Mouse (Mus musculus) hindbrain, postnatal 0 days (tissue): ENCODE data around the gene Xylt2. TPM values are rescaled to one million over a fixed set of nuclear protein-coding genes. Genes with fewer than 3 reads are reported as not detected.
A peak's percentile ranks its signal among the peaks of the same experiment; 100 is the strongest.
"Not testable (repeated sequence)": the region's sequence is repeated elsewhere in the genome, so short reads cannot be mapped to it uniquely, and the experiment has no call there.

Experiments used
- ATAC-seq: fragments of 200-750 bp; cut with Nextera tagmentation; 2 replicates; pipeline ENCODE4 v1.8.0; 2017; ENCODE audit warnings: mild to moderate bottlenecking, moderate TSS enrichment, moderate library complexity
- DNase-seq: peaks from one replicate; pipeline ENCODE4 v3.0.0-alpha.2; 2015; ENCODE audit warnings: low spot score
- H3K27ac ChIP-seq: fragments of 300-500 bp; sonication (generic); 2 replicates; pipeline ENCODE4 v1.5.1; 2014; ENCODE audit warnings: mild to moderate bottlenecking
- H3K27me3 ChIP-seq: fragments of 300-500 bp; sonication (generic); 2 replicates; pipeline ENCODE4 v1.6.1; 2014; ENCODE audit warnings: low read length, mixed read lengths; ENCODE audit not compliant: insufficient read depth
- H3K36me3 ChIP-seq: fragments of 300-500 bp; sonication (generic); 2 replicates; pipeline ENCODE4 v1.6.1; 2014; ENCODE audit warnings: low read length, mixed read lengths; ENCODE audit not compliant: insufficient read depth
- H3K4me1 ChIP-seq: fragments of 300-500 bp; sonication (generic); 2 replicates; pipeline ENCODE4 v1.6.1; 2014; ENCODE audit warnings: antibody characterized with exemption, low read length, mixed read lengths; ENCODE audit not compliant: insufficient read depth
- H3K4me2 ChIP-seq: fragments of 300-500 bp; sonication (generic); 2 replicates; pipeline ENCODE4 v1.6.1; 2014; ENCODE audit warnings: low read depth, mild to moderate bottlenecking, low read length, moderate library complexity, mixed read lengths
- H3K4me3 ChIP-seq: fragments of 300-500 bp; sonication (generic); 2 replicates; pipeline ENCODE4 v1.5.1; 2014; ENCODE audit warnings: low read length
- H3K9ac ChIP-seq: fragments of 300-500 bp; sonication (generic); replicated peaks from 2 replicates; pipeline ENCODE4 v1.6.1; 2014; ENCODE audit warnings: mild to moderate bottlenecking, low read length, moderate library complexity, mixed read lengths
- H3K9me3 ChIP-seq: fragments of 300-500 bp; sonication (generic); 2 replicates; pipeline ENCODE4 v1.6.1; 2016; ENCODE audit warnings: low read length, mixed read lengths
- CTCF ChIP-seq: IDR thresholded peaks from 2 replicates; pipeline ENCODE4 v1.5.1; 2016; ENCODE audit warnings: antibody characterized with exemption, control low read depth, low read depth
- WGBS: fragments of 180-500 bp; shearing (Covaris S2); extraction: QIAGEN DNeasy Blood & Tissue Kit; methylation state at CpG from one replicate; pipeline ENCODE4 v1.1.7; 2014; 5-methylcytosine and 5-hydroxymethylcytosine counted together
- polyA plus RNA-seq: library from polyadenylated mRNA; unstranded; fragments of >200 nt; fragmentation: Nextera tagmentation; extraction: Ambion mirVana; gene quantifications from 2 replicates; pipeline ENCODE4 v1.2.1, GENCODE M21; 2015
- total RNA-seq: library from RNA; depleted of rRNA; stranded (reverse); fragments of >200 nt; gene quantifications from 2 replicates; pipeline ENCODE4 v1.2.3, GENCODE M21; 2014

Gene Xylt2
- total and polyA plus RNA-seq, 2 experiments from 2014 or later, result 13.6 to 53.5 TPM

GRCm38 (mm10) chr11:94697703-94698464, 20.6 kb upstream of the Xylt2 start:
- ATAC-seq (no peak), DNase-seq (no peak)
- no peaks in the 10 kb centered on the region for H3K36me3 ChIP-seq
- 50% methylated on average over 13 of the region's 13 CpGs for WGBS
- no peaks in the 10 kb centered on the region for H3K27me3 ChIP-seq
- H3K9ac ChIP-seq, result no peak overlapping the region
- H3K4me3 ChIP-seq, result no peak overlapping the region
- 0 out of 2 replicates have a peak, but pooled peaks cover 5% of the 10 kb centered on the region for H3K4me1 ChIP-seq
- no peaks in the 10 kb centered on the region for H3K9me3 ChIP-seq
- TF ChIP-seq CTCF, result no peak
- no peak overlapping the region for H3K27ac ChIP-seq
- no peak overlapping the region for H3K4me2 ChIP-seq

GRCm38 (mm10) chr11:94697140-94697539, 19.8 kb upstream of the Xylt2 start:
- 91% methylated on average over 2 of the region's 2 CpGs for WGBS
- H3K4me1 ChIP-seq, result 0 out of 2 replicates have a peak, but pooled peaks cover 5% of the 10 kb centered on the region
- H3K27ac ChIP-seq, result no peak overlapping the region
- ATAC-seq, result no peak
- TF ChIP-seq CTCF, result peak; percentile 26
- no peak overlapping the region for H3K9ac ChIP-seq
- DNase-seq, result no peak
- H3K4me3 ChIP-seq, result no peak overlapping the region
- no peaks in the 10 kb centered on the region for H3K27me3 ChIP-seq
- H3K36me3 ChIP-seq, result no peaks in the 10 kb centered on the region
- no peak overlapping the region for H3K4me2 ChIP-seq
- no peaks in the 10 kb centered on the region for H3K9me3 ChIP-seq

DNA sequence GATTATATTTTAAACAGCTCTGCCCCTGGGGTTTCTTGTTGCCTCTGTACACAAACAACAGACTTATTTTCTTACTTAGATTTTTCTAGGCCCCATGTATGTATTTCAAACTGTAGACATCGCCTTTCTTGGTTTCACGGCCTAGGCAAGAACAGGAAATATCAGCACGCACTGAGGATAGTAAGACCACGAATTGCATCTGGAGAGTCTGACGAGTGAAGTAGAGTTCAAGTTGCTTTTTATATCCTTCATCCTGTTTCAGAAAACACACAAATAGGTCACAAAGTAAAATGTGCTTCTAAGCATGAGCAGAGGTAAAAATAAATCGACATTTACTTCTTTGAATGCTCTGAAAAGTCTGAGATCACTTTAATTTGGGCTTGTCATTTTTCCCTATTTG, 18.2 kb upstream of the Xylt2 start:
- ATAC-seq, result no peak
- H3K36me3 ChIP-seq, result no peaks in the 10 kb centered on the region
- H3K27ac ChIP-seq, result no peak overlapping the region
- H3K9ac ChIP-seq, result no peak overlapping the region
- H3K4me1 ChIP-seq, result no peaks in the 10 kb centered on the region
- no peak for TF ChIP-seq CTCF
- H3K4me3 ChIP-seq, result no peak overlapping the region
- H3K9me3 ChIP-seq, result no peaks in the 10 kb centered on the region
- no peak for DNase-seq
- H3K4me2 ChIP-seq, result no peak overlapping the region
- H3K27me3 ChIP-seq, result no peaks in the 10 kb centered on the region
- WGBS, result 76% methylated on average over 6 of the region's 6 CpGs

- not testable (repeated sequence) for H3K9ac ChIP-seq, H3K4me2 ChIP-seq, H3K9me3 ChIP-seq, H3K36me3 ChIP-seq, H3K4me1 ChIP-seq, H3K4me3 ChIP-seq, H3K27me3 ChIP-seq, DNase-seq, ATAC-seq, H3K27ac ChIP-seq
Observed at GRCm38 (mm10) chr11:94692502-94692901, 15.2 kb upstream of the Xylt2 start.

DNA sequence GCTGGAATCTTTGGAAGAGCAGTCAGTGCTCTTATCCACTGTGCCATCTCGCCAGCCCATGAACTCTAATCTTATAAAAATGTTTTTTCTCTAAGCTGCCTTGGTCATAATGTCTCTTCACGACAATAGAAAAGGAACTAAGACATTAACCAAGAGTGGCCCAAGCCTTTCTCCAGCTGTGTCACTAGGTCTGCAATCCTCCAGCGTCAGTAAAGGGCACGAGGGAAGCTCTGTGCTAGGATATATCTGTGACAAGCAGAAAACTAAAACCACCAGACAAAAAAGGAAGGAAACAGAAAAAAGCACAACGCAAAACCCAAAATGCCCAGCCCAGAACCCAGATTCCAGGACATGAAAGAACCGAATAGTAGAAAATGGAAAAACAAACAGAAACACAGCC, 9.9 kb upstream of the Xylt2 start:
- H3K9me3 ChIP-seq, result no peaks in the 10 kb centered on the region
- no peak overlapping the region for H3K27ac ChIP-seq
- no peaks in the 10 kb centered on the region for H3K36me3 ChIP-seq
- DNase-seq (no peak), ATAC-seq (no peak)
- H3K9ac ChIP-seq, result no peak overlapping the region
- no peak overlapping the region for H3K4me3 ChIP-seq
- no peaks in the 10 kb centered on the region for H3K4me1 ChIP-seq
- WGBS, result 83% methylated on average over 6 of the region's 6 CpGs
- H3K4me2 ChIP-seq, result no peak overlapping the region
- no peak for TF ChIP-seq CTCF
- H3K27me3 ChIP-seq, result no peaks in the 10 kb centered on the region

DNA sequence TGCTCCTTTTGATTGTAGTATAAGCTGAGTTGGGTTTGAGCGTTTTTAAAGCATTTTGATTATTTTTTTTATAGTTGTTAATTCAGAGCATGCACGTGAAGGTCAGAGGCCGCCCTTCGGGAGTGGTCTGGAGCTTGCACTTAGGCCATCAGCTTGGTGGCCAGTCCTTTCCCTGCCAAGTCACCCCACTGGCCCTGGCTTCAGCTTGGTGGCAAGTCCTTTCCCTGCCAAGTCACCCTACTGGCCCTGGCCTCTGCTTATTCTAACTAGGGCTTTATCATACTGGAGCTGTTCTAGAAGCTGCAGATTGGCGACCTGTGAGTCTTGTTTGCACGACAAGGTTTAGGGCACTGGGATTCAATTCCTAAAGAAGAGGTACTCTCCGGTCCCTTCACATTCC, 5.1 kb upstream of the Xylt2 start:
- Histone ChIP-seq H3K4me3 (no peak overlapping the region), H3K9me3 (no peaks in the 10 kb centered on the region), H3K27me3 (no peaks in the 10 kb centered on the region), H3K9ac (no peak overlapping the region), H3K27ac (no peak overlapping the region), H3K4me2 (no peak overlapping the region), H3K36me3 (no peaks in the 10 kb centered on the region), H3K4me1 (peaks cover 6% of the 10 kb centered on the region; the same call in 1 of the 2 replicates)
- DNase-seq, result no peak
- TF ChIP-seq CTCF, result no peak
- no peak for ATAC-seq
- WGBS, result 91% methylated on average over 7 of the region's 7 CpGs

- no peak for TF ChIP-seq CTCF
- 87% methylated on average over 4 of the region's 4 CpGs for WGBS
Observed at GRCm38 (mm10) chr11:94681640-94682039, 4.3 kb upstream of the Xylt2 start.

More at GRCm38 (mm10) chr11:94681640-94682039, 4.3 kb upstream of the Xylt2 start:
- Histone ChIP-seq H3K9ac (no peak overlapping the region), H3K27me3 (no peaks in the 10 kb centered on the region), H3K4me1 (peaks cover 6% of the 10 kb centered on the region; the same call in 1 of the 2 replicates), H3K27ac (no peak overlapping the region), H3K36me3 (no peaks in the 10 kb centered on the region), H3K4me3 (no peak overlapping the region), H3K4me2 (no peak overlapping the region), H3K9me3 (no peaks in the 10 kb centered on the region)
- ATAC-seq (no peak), DNase-seq (no peak)
